Mouse (Mus musculus): Measurements from ENCODE around the gene 1700086D15Rik.

Gene 1700086D15Rik

GRCm38 (mm10) chr11:65133661-65134060 lies 26.0 kb downstream of the 1700086D15Rik start:
- no peak for DNase-seq

- no peak for DNase-seq
Measured at GRCm38 (mm10) chr11:65129110-65129509, 30.6 kb downstream of the 1700086D15Rik start.

- DNase-seq, result no peak
Measured at GRCm38 (mm10) chr11:65128666-65129065, 31.0 kb downstream of the 1700086D15Rik start.

GRCm38 (mm10) chr11:65126566-65126965 lies 33.1 kb downstream of the 1700086D15Rik start:
- DNase-seq, result peak; percentile 56

GRCm38 (mm10) chr11:65124913-65125418 lies 34.7 kb downstream of the 1700086D15Rik start:
- DNase-seq, result no peak

- no peak for DNase-seq
Measured at GRCm38 (mm10) chr11:65120276-65120675, 39.4 kb downstream of the 1700086D15Rik start.

GRCm38 (mm10) chr11:65115811-65116210 lies 43.9 kb downstream of the 1700086D15Rik start:
- no peak for DNase-seq

GRCm38 (mm10) chr11:65112086-65112485 lies 47.6 kb downstream of the 1700086D15Rik start:
- DNase-seq, result no peak

GRCm38 (mm10) chr11:65111651-65112050 lies 48.0 kb downstream of the 1700086D15Rik start:
- DNase-seq, result no peak

- DNase-seq, result no peak
Measured at GRCm38 (mm10) chr11:65110058-65110457, 49.6 kb downstream of the 1700086D15Rik start.

GRCm38 (mm10) chr11:65107734-65108171 lies 51.9 kb downstream of the 1700086D15Rik start:
- DNase-seq, result no peak

GRCm38 (mm10) chr11:65107151-65107550 lies 52.5 kb downstream of the 1700086D15Rik start:
- DNase-seq, result no peak

- no peak for DNase-seq
Measured at GRCm38 (mm10) chr11:65104076-65104475, 55.6 kb downstream of the 1700086D15Rik start.

Data from right cerebral cortex, postnatal 25 days (tissue).